Mouse (Mus musculus) brain, embryonic 14.5 days (tissue): ENCODE data around the gene Tmem110.

Experiments used
- CTCF ChIP-seq: fragments of 200-500 bp; IDR thresholded peaks from 2 replicates; pipeline ENCODE4 v1.5.1; 2012; ENCODE audit warnings: inconsistent platforms, mild to moderate bottlenecking, moderate library complexity, borderline replicate concordance; ENCODE audit not compliant: insufficient read depth, insufficient read length; ENCODE audit errors: extremely low read depth
- POLR2A ChIP-seq: fragments of 200-500 bp; IDR thresholded peaks from 2 replicates; pipeline ENCODE4 v1.6.1; 2012; ENCODE audit warnings: mild to moderate bottlenecking, inconsistent platforms, borderline replicate concordance; ENCODE audit not compliant: poor library complexity, insufficient read depth, insufficient read length, severe bottlenecking; ENCODE audit errors: extremely low read depth

- no peak for TF ChIP-seq CTCF
- TF ChIP-seq POLR2A = no peak
These were observed 18.3 kb downstream of the Tmem110 start for GRCm38 (mm10) chr14:30843701-30844100.
